Mouse (Mus musculus) heart, embryonic 11.5 days (tissue): ENCODE data around the gene Hyal5. TPM values are rescaled to one million over a fixed set of nuclear protein-coding genes. Genes with fewer than 3 reads are reported as not detected.
A peak's percentile ranks its signal among the peaks of the same experiment; 100 is the strongest.

Source experiments
- ATAC-seq: fragments of 200-750 bp; cut with Nextera tagmentation; replicated peaks from 2 replicates; pipeline ENCODE4 v1.8.0; 2017; ENCODE audit warnings: moderate library complexity; ENCODE audit not compliant: insufficient number of reproducible peaks, low FRiP score, low TSS enrichment
- H3K27ac ChIP-seq: fragments of 300-500 bp; sonication (generic); 2 replicates; pipeline ENCODE4 v1.5.1; 2014; ENCODE audit warnings: mild to moderate bottlenecking, low read depth, low read length
- H3K27me3 ChIP-seq: fragments of 300-500 bp; sonication (generic); 2 replicates; pipeline ENCODE4 v1.6.1; 2014; ENCODE audit warnings: mild to moderate bottlenecking, low read length, mixed read lengths; ENCODE audit not compliant: control insufficient read depth, insufficient read depth
- H3K36me3 ChIP-seq: fragments of 300-500 bp; sonication (generic); 2 replicates; pipeline ENCODE4 v1.6.1; 2014; ENCODE audit warnings: mild to moderate bottlenecking, low read length, moderate library complexity, mixed read lengths; ENCODE audit not compliant: control insufficient read depth, insufficient read depth
- H3K4me1 ChIP-seq: fragments of 300-500 bp; sonication (generic); 2 replicates; pipeline ENCODE4 v1.6.1; 2014; ENCODE audit warnings: low read length; ENCODE audit not compliant: control insufficient read depth, insufficient read depth
- H3K4me2 ChIP-seq: fragments of 300-500 bp; sonication (generic); 2 replicates; pipeline ENCODE4 v1.6.1; 2014; ENCODE audit warnings: mild to moderate bottlenecking, moderate library complexity
- H3K4me3 ChIP-seq: fragments of 300-500 bp; sonication (generic); 2 replicates; pipeline ENCODE4 v1.5.1; 2014; ENCODE audit warnings: low read depth, low read length
- H3K9ac ChIP-seq: fragments of 300-500 bp; sonication (generic); 2 replicates; pipeline ENCODE4 v1.6.1; 2014; ENCODE audit warnings: mild to moderate bottlenecking, low read depth, low read length, moderate library complexity
- H3K9me3 ChIP-seq: fragments of 300-500 bp; sonication (generic); replicated peaks from 2 replicates; pipeline ENCODE4 v1.6.1; 2016; ENCODE audit warnings: low read length; ENCODE audit not compliant: control insufficient read depth
- WGBS: fragments of 180-500 bp; shearing (Covaris S2); extraction: QIAGEN DNeasy Blood & Tissue Kit; methylation state at CpG from one replicate; pipeline ENCODE4 v1.1.7; 2014; ENCODE audit not compliant: insufficient replicate concordance; 5-methylcytosine and 5-hydroxymethylcytosine counted together
- polyA plus RNA-seq: library from polyadenylated mRNA; unstranded; fragments of >200 nt; fragmentation: Nextera tagmentation; extraction: Ambion mirVana; gene quantifications from 2 replicates; pipeline ENCODE4 v1.2.1, GENCODE M21; 2014

Gene Hyal5
- polyA plus RNA-seq: not detected in 2 replicates

- Histone ChIP-seq H3K27me3 (no peaks in the 10 kb centered on the region), H3K27ac (no peak within 1 kb of the TSS), H3K4me2 (no peak within 1 kb of the TSS), H3K9me3 (no peaks in the 10 kb centered on the region), H3K4me1 (no peaks in the 10 kb centered on the region), H3K36me3 (no peaks in the 10 kb centered on the region), H3K9ac (no peak within 1 kb of the TSS), H3K4me3 (no peak within 1 kb of the TSS)
- ATAC-seq: no peak
Observed at GRCm38 (mm10) chr6:24857697-24858096, at the start of gene Hyal5. Gene Hyal5, plus strand, starts transcription at chr6:24857997.

- Histone ChIP-seq H3K4me2 (no peak overlapping the region), H3K27ac (no peak overlapping the region), H3K4me1 (no peaks in the 10 kb centered on the region), H3K27me3 (no peaks in the 10 kb centered on the region), H3K9ac (no peak overlapping the region), H3K9me3 (no peaks in the 10 kb centered on the region), H3K36me3 (no peaks in the 10 kb centered on the region), H3K4me3 (no peak overlapping the region)
- no peak for ATAC-seq
- 34% methylated on average over 2 of the region's 2 CpGs for WGBS
Observed at GRCm38 (mm10) chr6:24822070-24822469, 35.7 kb upstream of the Hyal5 start.

GRCm38 (mm10) chr6:24860320-24860719 is 2.5 kb downstream of the Hyal5 start:
- Histone ChIP-seq H3K27ac (no peak overlapping the region), H3K4me3 (no peak overlapping the region), H3K36me3 (no peaks in the 10 kb centered on the region), H3K9me3 (no peaks in the 10 kb centered on the region), H3K4me2 (no peak overlapping the region), H3K4me1 (no peaks in the 10 kb centered on the region), H3K27me3 (no peaks in the 10 kb centered on the region), H3K9ac (no peak overlapping the region)
- WGBS: 46% methylated on average over 2 of the region's 2 CpGs
- no peak for ATAC-seq

- 88% methylated on average over 4 of the region's 4 CpGs for WGBS
- Histone ChIP-seq H3K4me1 (no peaks in the 10 kb centered on the region), H3K9me3 (no peaks in the 10 kb centered on the region), H3K27ac (no peak overlapping the region), H3K9ac (no peak overlapping the region), H3K36me3 (no peaks in the 10 kb centered on the region), H3K4me2 (no peak overlapping the region), H3K27me3 (no peaks in the 10 kb centered on the region), H3K4me3 (no peak overlapping the region)
- no peak for ATAC-seq
Observed at GRCm38 (mm10) chr6:24863649-24864048, 5.9 kb downstream of the Hyal5 start.

- WGBS: 66% methylated on average over 11 of the region's 11 CpGs
- Histone ChIP-seq H3K4me1 (no peaks in the 10 kb centered on the region), H3K27ac (no peak overlapping the region), H3K36me3 (no peaks in the 10 kb centered on the region), H3K27me3 (no peaks in the 10 kb centered on the region), H3K9me3 (no peaks in the 10 kb centered on the region), H3K9ac (no peak overlapping the region), H3K4me2 (peak overlapping the region; percentile 52), H3K4me3 (peak overlapping the region; percentile 14; the same call in 1 of the 2 replicates)
- no peak for ATAC-seq
Observed at GRCm38 (mm10) chr6:24894146-24894873, 36.5 kb downstream of the Hyal5 start.

DNA sequence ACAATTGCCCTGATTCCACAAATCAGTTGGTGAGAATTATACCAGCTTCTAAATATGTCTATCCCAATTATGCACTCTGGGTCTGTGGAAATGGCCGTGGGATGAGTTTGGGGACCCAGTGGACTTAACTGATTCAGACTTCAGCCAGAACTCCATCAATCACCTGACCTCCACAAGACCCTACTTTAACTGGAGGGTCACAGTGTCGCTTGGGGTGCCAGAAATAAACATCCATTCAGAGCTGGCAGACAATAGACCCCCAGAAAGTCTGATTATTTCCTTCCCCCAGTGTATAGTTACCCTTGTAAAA is 37.0 kb downstream of the Hyal5 start:
- Histone ChIP-seq H3K27ac (no peak overlapping the region), H3K36me3 (no peaks in the 10 kb centered on the region), H3K9ac (no peak overlapping the region), H3K4me1 (no peaks in the 10 kb centered on the region), H3K9me3 (no peaks in the 10 kb centered on the region), H3K4me3 (peak overlapping the region; percentile 14; the same call in 1 of the 2 replicates), H3K4me2 (peak overlapping the region; percentile 52), H3K27me3 (no peaks in the 10 kb centered on the region)
- WGBS: 45% methylated on average over 2 of the region's 2 CpGs
- no peak for ATAC-seq

- H3K36me3 ChIP-seq: no peaks in the 10 kb centered on the region
- H3K27me3 ChIP-seq: no peaks in the 10 kb centered on the region
- no peak overlapping the region for H3K4me2 ChIP-seq
- no peaks in the 10 kb centered on the region for H3K9me3 ChIP-seq
- H3K27ac ChIP-seq: no peak overlapping the region
- H3K4me3 ChIP-seq: no peak overlapping the region
- no peak overlapping the region for H3K9ac ChIP-seq
- no peaks in the 10 kb centered on the region for H3K4me1 ChIP-seq
- ATAC-seq: no peak
- 72% methylated on average over 3 of the region's 3 CpGs for WGBS
Observed at GRCm38 (mm10) chr6:24905101-24905500, 47.3 kb downstream of the Hyal5 start.

GRCm38 (mm10) chr6:24907824-24908223 is 50.0 kb downstream of the Hyal5 start:
- 52% methylated on average over 2 of the region's 2 CpGs for WGBS
- H3K9me3 ChIP-seq: no peaks in the 10 kb centered on the region
- H3K4me3 ChIP-seq: no peak overlapping the region
- no peaks in the 10 kb centered on the region for H3K36me3 ChIP-seq
- no peak for ATAC-seq
- H3K9ac ChIP-seq: no peak overlapping the region
- H3K4me1 ChIP-seq: no peaks in the 10 kb centered on the region
- no peaks in the 10 kb centered on the region for H3K27me3 ChIP-seq
- H3K4me2 ChIP-seq: no peak overlapping the region
- no peak overlapping the region for H3K27ac ChIP-seq

DNA sequence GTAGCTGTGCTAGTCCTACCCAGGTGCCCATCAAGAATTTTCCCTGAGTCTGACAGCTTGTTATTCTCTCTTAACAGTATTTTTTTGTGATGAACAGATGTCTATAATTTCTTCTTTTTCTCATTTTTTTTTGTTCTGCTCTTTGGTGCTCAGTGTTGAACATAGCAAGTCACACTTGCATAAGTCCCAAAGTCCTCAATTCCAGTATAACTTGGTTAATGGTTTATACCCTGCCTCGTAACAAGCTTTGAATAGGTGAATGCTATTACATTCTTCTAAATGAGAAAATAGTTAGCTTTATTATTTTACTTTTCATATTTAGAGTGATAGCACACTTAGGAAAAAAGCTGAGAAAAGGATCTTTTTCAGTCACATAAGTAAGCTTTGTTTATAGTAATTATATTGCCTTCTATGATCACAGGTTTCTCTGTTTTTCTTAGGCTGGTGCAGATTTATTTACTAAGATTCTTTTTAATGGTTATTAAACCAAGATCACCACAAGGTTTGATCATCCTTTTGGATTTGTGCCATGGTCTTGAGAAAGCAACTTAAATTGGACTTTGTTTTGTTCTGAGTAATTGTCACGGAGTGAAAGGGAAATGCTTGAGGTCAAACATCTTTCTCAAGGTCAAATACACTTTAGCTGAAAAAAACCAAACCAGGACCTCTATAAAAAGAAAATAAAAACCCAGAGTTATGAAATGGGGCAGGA is 52.4 kb downstream of the Hyal5 start:
- 70% methylated on average over 2 of the region's 2 CpGs for WGBS
- no peak for ATAC-seq

More for the DNA sequence above, 52.4 kb downstream of the Hyal5 start:
- H3K4me3 ChIP-seq: no peak overlapping the region
- H3K4me1 ChIP-seq: no peaks in the 10 kb centered on the region
- no peak overlapping the region for H3K27ac ChIP-seq
- H3K4me2 ChIP-seq: no peak overlapping the region
- H3K27me3 ChIP-seq: no peaks in the 10 kb centered on the region
- no peaks in the 10 kb centered on the region for H3K9me3 ChIP-seq
- H3K36me3 ChIP-seq: no peaks in the 10 kb centered on the region
- H3K9ac ChIP-seq: no peak overlapping the region
